Mouse (Mus musculus) right cerebral cortex, adult 2 months (tissue): ENCODE results near the gene Nudcd2.

Source experiments
- DNase-seq, 2 experiments: peaks; one replicate each; pipeline ENCODE4 v3.0.0; 2021 to 2022; ENCODE audit warnings: low spot score in 2 of 2

The Nudcd2 gene

GRCm38 (mm10) chr11:40755109-40755627 is 21.7 kb downstream of the Nudcd2 start, which contains the start of gene Ccng1:
TSS of gene Ccng1 (minus strand) at chr11:40755311.
- DNase-seq = peak; percentile 90 to 94

DNA sequence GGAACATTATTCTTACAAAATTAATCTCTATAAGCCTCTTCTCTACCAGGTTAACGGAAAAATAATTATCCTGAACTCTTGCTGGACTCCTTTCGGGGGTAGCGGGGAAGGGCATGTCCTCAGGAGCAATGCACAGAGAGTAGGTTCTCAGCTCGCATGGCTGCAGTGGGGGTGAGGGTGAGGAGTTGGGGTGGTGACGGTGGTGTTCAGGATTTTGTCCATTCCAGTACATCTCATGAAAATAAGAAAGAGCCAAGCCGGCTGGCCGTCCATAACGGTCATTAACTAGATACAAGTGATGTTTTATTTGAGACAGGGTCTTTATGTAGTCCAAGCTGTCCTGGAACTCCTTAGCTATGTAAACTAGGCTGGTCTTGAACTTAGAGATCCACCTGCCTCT is 22.5 kb downstream of the Nudcd2 start:
- no peak for DNase-seq

DNA sequence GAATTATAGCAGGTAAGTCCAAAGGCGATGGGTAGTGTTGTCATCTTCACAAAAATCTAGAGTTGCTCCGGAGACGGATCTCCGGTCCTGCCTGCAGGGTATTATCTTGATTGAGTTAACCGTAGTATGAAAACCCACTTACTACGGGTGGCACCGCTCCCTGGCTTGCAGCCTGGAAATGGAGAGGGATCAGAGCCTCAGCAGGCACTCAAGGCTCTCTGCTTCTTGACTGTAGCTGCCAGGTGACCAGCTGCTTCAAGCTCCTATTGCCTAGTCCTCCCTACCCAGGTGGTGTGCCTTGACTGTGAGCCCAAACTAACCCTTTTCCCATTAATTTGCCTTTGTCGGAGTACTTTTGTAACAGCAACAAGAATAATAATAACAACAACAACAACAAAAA is 26.4 kb downstream of the Nudcd2 start:
- no peak for DNase-seq

DNA sequence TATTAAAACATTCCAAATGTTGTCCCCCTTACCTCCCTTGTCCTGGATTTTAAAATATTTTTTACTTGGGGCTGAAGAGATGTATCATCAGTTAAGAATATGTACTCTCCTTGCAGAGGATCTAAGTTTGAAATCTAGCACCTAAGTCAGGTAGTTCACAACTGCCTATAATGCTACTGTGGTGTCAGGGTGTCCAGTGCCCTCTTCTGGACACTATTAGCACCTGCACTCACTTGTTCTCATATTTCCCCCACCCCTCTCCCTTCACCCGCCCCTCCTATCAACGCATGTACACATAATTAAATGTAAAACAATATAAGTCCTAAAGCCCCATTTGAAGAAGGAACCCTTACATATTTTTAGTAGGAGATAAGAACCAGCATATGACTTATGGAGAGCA is 29.9 kb downstream of the Nudcd2 start:
- DNase-seq = no peak

GRCm38 (mm10) chr11:40764690-40765089 is 31.2 kb downstream of the Nudcd2 start:
- no peak for DNase-seq

DNA sequence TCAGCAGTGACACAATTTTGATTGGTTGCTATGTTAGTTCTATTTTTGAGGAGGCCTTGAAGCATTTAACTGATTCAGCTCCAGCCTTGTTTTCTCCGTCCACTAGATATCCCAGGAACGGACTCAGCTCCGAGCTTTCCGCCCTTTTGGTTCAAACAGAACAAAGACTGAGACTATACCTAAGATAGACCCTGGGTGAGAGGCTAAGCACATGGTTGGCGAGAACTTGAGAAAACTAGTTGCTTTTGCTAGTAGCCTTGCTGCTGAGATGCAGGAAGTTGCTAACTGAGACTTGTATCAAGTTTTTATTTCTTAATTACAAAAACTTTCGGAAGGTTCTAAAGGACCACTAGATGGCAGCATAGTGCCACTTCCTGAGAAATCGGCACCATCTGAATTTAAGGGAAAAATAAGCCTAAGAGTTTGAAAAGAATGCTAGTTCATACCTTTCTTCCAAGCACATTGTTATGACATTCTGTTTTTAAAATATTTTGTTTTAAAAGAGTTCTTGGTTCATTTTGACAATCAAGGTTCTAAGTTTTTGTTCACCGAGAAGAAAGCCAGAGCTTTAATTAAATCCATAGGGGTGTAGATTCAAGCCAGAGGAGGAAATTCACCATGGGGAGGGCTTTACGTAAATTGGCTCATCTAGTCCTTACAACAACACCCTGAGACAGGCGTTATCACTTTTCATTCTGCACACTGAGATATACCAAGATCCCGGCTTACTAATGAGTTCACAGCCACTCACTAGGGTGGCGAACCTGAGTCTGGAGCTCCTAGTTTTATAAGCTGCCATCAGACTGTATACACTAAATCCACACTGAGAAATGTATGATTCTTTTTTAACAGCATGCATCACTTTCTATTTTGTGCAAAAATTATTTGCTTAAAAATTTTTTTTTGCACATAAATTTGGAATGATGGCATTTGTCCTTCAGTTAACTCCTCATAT is 42.1 kb downstream of the Nudcd2 start:
- DNase-seq = no peak

DNA sequence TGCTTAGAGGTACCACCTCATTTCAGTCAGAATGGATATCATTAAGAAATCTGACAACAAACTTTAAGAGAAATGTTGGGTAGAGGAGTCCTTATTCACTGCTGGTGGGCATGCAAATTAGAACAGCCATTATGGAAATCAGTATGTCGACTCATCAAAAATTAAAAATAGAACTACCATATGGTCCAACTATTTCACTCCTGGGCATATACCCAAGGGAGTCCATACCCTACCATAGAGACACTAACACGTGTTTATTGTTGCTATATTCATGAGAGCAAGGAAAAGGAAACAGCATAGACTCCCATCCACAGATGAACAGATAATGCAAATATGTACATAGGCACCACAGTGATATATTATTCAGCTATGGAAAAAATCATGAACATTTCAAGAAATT is 48.4 kb downstream of the Nudcd2 start:
- no peak for DNase-seq

DNA sequence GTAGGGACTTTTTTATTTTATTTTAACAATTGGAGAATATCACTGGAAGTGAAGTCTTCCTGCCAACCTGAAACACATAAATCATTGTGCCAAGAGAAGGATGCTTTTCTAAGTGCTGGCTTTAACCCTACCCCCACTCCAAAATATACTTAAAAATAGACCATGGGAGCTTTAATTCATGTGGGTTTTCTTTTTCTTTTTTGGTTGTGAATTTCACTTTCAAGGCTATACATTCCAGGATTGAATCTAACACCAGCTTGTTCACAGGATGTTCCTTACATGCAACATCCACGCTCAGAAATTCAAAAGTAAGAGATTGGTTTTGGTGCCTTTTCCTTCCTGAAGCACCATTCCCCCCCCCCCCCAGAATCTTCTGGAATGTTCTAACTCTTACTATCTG is 49.9 kb downstream of the Nudcd2 start:
- DNase-seq = no peak

DNA sequence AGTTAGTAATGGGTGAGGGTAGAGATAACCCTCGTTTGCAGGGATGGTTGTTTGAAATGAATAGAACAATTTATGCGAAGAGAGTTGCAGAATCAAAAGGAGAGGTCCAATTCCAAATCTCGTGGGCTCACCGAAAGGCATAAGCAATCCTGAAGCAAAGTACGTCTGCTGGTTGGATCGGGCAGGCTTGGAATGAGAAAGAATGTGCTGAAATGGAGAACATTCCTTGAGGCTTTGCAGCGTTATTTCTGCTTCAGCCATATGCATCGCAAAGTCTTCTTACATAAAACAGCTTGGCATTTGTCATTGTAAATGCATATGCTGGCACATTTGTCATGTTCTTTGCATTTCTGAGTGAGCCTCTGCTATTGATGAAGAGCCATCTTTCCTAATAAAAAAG is 50.9 kb downstream of the Nudcd2 start:
- DNase-seq = peak; percentile 27 to 37

DNA sequence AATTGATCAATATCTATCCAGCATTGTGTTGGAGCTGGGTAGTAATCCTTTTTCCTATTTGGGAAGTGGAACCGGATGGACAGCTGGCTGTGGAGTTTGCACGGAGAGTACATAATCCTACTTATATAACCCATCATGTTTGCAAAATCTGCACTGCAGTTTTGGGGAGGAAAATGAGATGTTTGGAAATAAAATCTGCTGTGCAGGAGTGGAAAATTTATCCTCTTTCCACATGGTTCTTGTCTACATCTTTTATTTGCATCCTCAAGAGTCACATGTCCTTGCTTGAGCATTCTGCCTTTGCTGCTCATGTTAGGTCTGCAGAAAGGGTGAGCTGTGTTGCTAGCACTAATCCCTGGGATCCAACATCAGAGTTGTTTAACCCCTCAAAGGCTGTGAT is 53.4 kb downstream of the Nudcd2 start:
- peak; percentile 36 to 41 for DNase-seq
